Mouse (Mus musculus) stomach, embryonic 16.5 days (tissue): ENCODE measurements at regions not wholly inside any gene's neighbourhood (a gene's known extent, or its start where the extent isn't known, plus 50 kb on each side); places are given as distances from the start of the nearest gene placed in this dataset.

Experiments used
- ATAC-seq: fragments of 200-750 bp; cut with Nextera tagmentation; 2 replicates; pipeline ENCODE4 v1.8.0; 2017; ENCODE audit warnings: moderate number of reproducible peaks, moderate TSS enrichment; ENCODE audit not compliant: insufficient read depth, low FRiP score
- H3K27ac ChIP-seq: fragments of 300-500 bp; sonication (generic); 2 replicates; pipeline ENCODE4 v1.5.1; 2014; ENCODE audit warnings: low read length
- H3K27me3 ChIP-seq: fragments of 300-500 bp; sonication (generic); 2 replicates; pipeline ENCODE4 v1.6.1; 2014; ENCODE audit warnings: low read length, control low read depth, mixed read lengths; ENCODE audit not compliant: control insufficient read depth, insufficient read depth
- H3K36me3 ChIP-seq: fragments of 300-500 bp; sonication (generic); 2 replicates; pipeline ENCODE4 v1.6.1; 2014; ENCODE audit warnings: low read length; ENCODE audit not compliant: control insufficient read depth, insufficient read depth
- H3K4me1 ChIP-seq: fragments of 300-500 bp; sonication (generic); 2 replicates; pipeline ENCODE4 v1.6.1; 2014; ENCODE audit warnings: low read length, control low read depth, mixed read lengths; ENCODE audit not compliant: control insufficient read depth, insufficient read depth
- H3K4me2 ChIP-seq: fragments of 300-500 bp; sonication (generic); 2 replicates; pipeline ENCODE4 v1.6.1; 2014; ENCODE audit warnings: low read depth, low read length, mixed read lengths
- H3K4me3 ChIP-seq: fragments of 300-500 bp; sonication (generic); replicated peaks from 2 replicates; pipeline ENCODE4 v1.5.1; 2014; ENCODE audit warnings: mild to moderate bottlenecking, low read length
- H3K9ac ChIP-seq: fragments of 300-500 bp; sonication (generic); 2 replicates; pipeline ENCODE4 v1.6.1; 2014; ENCODE audit warnings: low read length
- H3K9me3 ChIP-seq: fragments of 300-500 bp; sonication (generic); replicated peaks from 2 replicates; pipeline ENCODE4 v1.6.1; 2016; ENCODE audit warnings: low read length, control low read depth; ENCODE audit not compliant: control insufficient read depth
- WGBS: fragments of 180-500 bp; shearing (Covaris S2); extraction: QIAGEN DNeasy Blood & Tissue Kit; methylation state at CpG from one replicate; pipeline ENCODE4 v1.1.7; 2014; 5-methylcytosine and 5-hydroxymethylcytosine counted together

- Histone ChIP-seq H3K36me3 (no peaks in the 10 kb centered on the region), H3K9me3 (no peaks in the 10 kb centered on the region), H3K4me1 (no peaks in the 10 kb centered on the region), H3K4me2 (no peak overlapping the region), H3K4me3 (no peak overlapping the region), H3K9ac (no peak overlapping the region), H3K27ac (no peak overlapping the region), H3K27me3 (no peaks in the 10 kb centered on the region)
- WGBS: 77% methylated on average over 3 of the region's 3 CpGs
- ATAC-seq: no peak
Measured at GRCm38 (mm10) chr7:133521936-133522335, 80.0 kb downstream of the Tex36 start.

GRCm38 (mm10) chr7:133518926-133519325 is 83.0 kb downstream of the Tex36 start:
- Histone ChIP-seq H3K4me2 (no peak overlapping the region), H3K4me3 (no peak overlapping the region), H3K27me3 (no peaks in the 10 kb centered on the region), H3K9me3 (no peaks in the 10 kb centered on the region), H3K9ac (no peak overlapping the region), H3K27ac (no peak overlapping the region), H3K36me3 (no peaks in the 10 kb centered on the region), H3K4me1 (no peaks in the 10 kb centered on the region)
- ATAC-seq: no peak
- 85% methylated on average over 3 of the region's 3 CpGs for WGBS

- H3K9me3 ChIP-seq: no peaks in the 10 kb centered on the region
- no peak for ATAC-seq
- H3K27me3 ChIP-seq: no peaks in the 10 kb centered on the region
- WGBS: 87% methylated on average over 5 of the region's 5 CpGs
- H3K4me2 ChIP-seq: no peak overlapping the region
- no peaks in the 10 kb centered on the region for H3K36me3 ChIP-seq
- no peak overlapping the region for H3K4me3 ChIP-seq
- H3K27ac ChIP-seq: no peak overlapping the region
- H3K9ac ChIP-seq: no peak overlapping the region
- no peaks in the 10 kb centered on the region for H3K4me1 ChIP-seq
Measured at GRCm38 (mm10) chr7:133517576-133517975, 84.4 kb downstream of the Tex36 start.

GRCm38 (mm10) chr7:133510926-133511325 is 91.0 kb downstream of the Tex36 start:
- H3K4me1 ChIP-seq: no peaks in the 10 kb centered on the region
- no peak for ATAC-seq
- no peaks in the 10 kb centered on the region for H3K36me3 ChIP-seq
- no peak overlapping the region for H3K4me2 ChIP-seq
- H3K27ac ChIP-seq: no peak overlapping the region
- H3K27me3 ChIP-seq: no peaks in the 10 kb centered on the region
- H3K9me3 ChIP-seq: 0 out of 2 replicates have a peak, but pooled peaks cover 3% of the 10 kb centered on the region
- 43% methylated on average over 5 of the region's 5 CpGs for WGBS
- no peak overlapping the region for H3K4me3 ChIP-seq
- H3K9ac ChIP-seq: no peak overlapping the region

GRCm38 (mm10) chr7:133509486-133509885 is 92.5 kb downstream of the Tex36 start:
- Histone ChIP-seq H3K9ac (no peak overlapping the region), H3K4me1 (no peaks in the 10 kb centered on the region), H3K27me3 (no peaks in the 10 kb centered on the region), H3K9me3 (0 out of 2 replicates have a peak, but pooled peaks cover 3% of the 10 kb centered on the region), H3K27ac (no peak overlapping the region), H3K4me3 (no peak overlapping the region), H3K4me2 (no peak overlapping the region), H3K36me3 (no peaks in the 10 kb centered on the region)
- WGBS: 46% methylated on average over 4 of the region's 4 CpGs
- no peak for ATAC-seq

- H3K4me1 ChIP-seq: no peaks in the 10 kb centered on the region
- no peaks in the 10 kb centered on the region for H3K36me3 ChIP-seq
- WGBS: 66% methylated on average over 11 of the region's 11 CpGs
- no peak overlapping the region for H3K9ac ChIP-seq
- no peak overlapping the region for H3K4me2 ChIP-seq
- 0 out of 2 replicates have a peak, but pooled peaks cover 3% of the 10 kb centered on the region for H3K9me3 ChIP-seq
- no peak for ATAC-seq
- no peaks in the 10 kb centered on the region for H3K27me3 ChIP-seq
- no peak overlapping the region for H3K4me3 ChIP-seq
- no peak overlapping the region for H3K27ac ChIP-seq
Measured at GRCm38 (mm10) chr7:133508370-133509012, 93.5 kb downstream of the Tex36 start.

GRCm38 (mm10) chr7:133505628-133506027 is 96.3 kb downstream of the Tex36 start:
- no peaks in the 10 kb centered on the region for H3K27me3 ChIP-seq
- no peak for ATAC-seq
- WGBS: 87% methylated on average over 2 of the region's 2 CpGs

GRCm38 (mm10) chr7:133503946-133504345 is 98.0 kb downstream of the Tex36 start:
- no peak overlapping the region for H3K4me3 ChIP-seq
- no peak overlapping the region for H3K4me2 ChIP-seq
- no peak for ATAC-seq
- H3K9me3 ChIP-seq: 0 out of 2 replicates have a peak, but pooled peaks cover 3% of the 10 kb centered on the region
- no peaks in the 10 kb centered on the region for H3K27me3 ChIP-seq
- H3K36me3 ChIP-seq: no peaks in the 10 kb centered on the region
- WGBS: 65% methylated on average over 5 of the region's 5 CpGs
- no peak overlapping the region for H3K9ac ChIP-seq
- no peak overlapping the region for H3K27ac ChIP-seq
- no peaks in the 10 kb centered on the region for H3K4me1 ChIP-seq

More at GRCm38 (mm10) chr7:133505628-133506027, 96.3 kb downstream of the Tex36 start:
- Histone ChIP-seq H3K4me1 (no peaks in the 10 kb centered on the region), H3K9me3 (0 out of 2 replicates have a peak, but pooled peaks cover 3% of the 10 kb centered on the region), H3K9ac (no peak overlapping the region), H3K4me3 (no peak overlapping the region), H3K27ac (no peak overlapping the region), H3K36me3 (no peaks in the 10 kb centered on the region), H3K4me2 (no peak overlapping the region)

- Histone ChIP-seq H3K4me3 (no peak overlapping the region), H3K9ac (no peak overlapping the region), H3K9me3 (0 out of 2 replicates have a peak, but pooled peaks cover 3% of the 10 kb centered on the region), H3K27ac (no peak overlapping the region), H3K4me1 (no peaks in the 10 kb centered on the region), H3K27me3 (no peaks in the 10 kb centered on the region), H3K4me2 (no peak overlapping the region), H3K36me3 (no peaks in the 10 kb centered on the region)
- WGBS: 54% methylated on average over 4 of the region's 4 CpGs
- ATAC-seq: no peak
Measured at GRCm38 (mm10) chr7:133502731-133503130, 99.2 kb downstream of the Tex36 start.
